13 mouse cellular contexts compared by ENCODE assay signal in the genomic region with DNA sequence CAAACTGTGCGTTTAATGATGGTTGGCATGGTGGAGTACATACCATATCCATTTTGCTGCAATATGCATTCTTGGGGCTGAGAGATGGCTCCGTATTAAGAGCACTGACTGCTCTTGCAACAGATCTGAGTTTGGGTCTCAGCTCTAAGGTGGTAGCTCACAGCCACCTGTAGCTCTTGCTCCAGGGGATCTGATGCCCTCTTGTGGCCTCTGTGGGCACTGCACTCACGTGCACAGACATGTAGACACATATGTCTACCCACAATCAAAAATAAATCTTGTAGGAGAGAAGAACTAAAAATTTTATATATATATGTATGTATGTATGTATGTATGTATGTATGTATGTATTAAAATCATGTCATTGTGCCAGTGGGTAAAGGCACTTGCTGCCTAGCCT.
DNase-seq lines count a peak whose midpoint lies in the region; ATAC-seq and TF ChIP-seq lines count a peak whose summit lies in the region.
"Had no signal": no experiment of that assay in that cellular context is flagged by ENCODE, and none has a peak within 500 bp of the region (broad histone marks: within the 10 kb centered on the region; RNA-seq: fewer than 3 reads in every experiment).

No protein-coding gene starts in this region.

- H3K27ac ChIP-seq in gastrocnemius, adult 2 months, result no peak overlapping the region
- no peak overlapping the region for H3K27ac ChIP-seq in midbrain, postnatal 0 days (ENCODE audit: low read depth, low read length)
- H3K27ac ChIP-seq in midbrain, embryonic 15.5 days, result no peak overlapping the region
- H3K27ac ChIP-seq in embryonic facial prominence, embryonic 10.5 days (replicated peaks), result no peak overlapping the region
- H3K27ac ChIP-seq: forebrain, embryonic 12.5 days; macrophage; neural tube, embryonic 15.5 days; stomach, embryonic 15.5 days had no signal

- no peak overlapping the region for H3K9ac ChIP-seq in midbrain, postnatal 0 days (replicated peaks; ENCODE audit: low read length, poor library complexity, severe bottlenecking)
- no peak overlapping the region for H3K9ac ChIP-seq in midbrain, embryonic 15.5 days
- H3K9ac ChIP-seq: forebrain, embryonic 12.5 days; neural tube, embryonic 15.5 days; stomach, embryonic 15.5 days had no signal

- WGBS in midbrain, postnatal 0 days, result 93% methylated on average over 3 of the region's 3 CpGs
- WGBS in midbrain, embryonic 15.5 days, result 94% methylated on average over 3 of the region's 3 CpGs
- WGBS in embryonic facial prominence, embryonic 10.5 days, result 94% methylated on average over 3 of the region's 3 CpGs

- intact Hi-C loops in gastrocnemius, adult 2 months (cut with DNase I), result loop anchor here (5.0 kb wide), 1 partner anchor 101 kb away; the partner anchor contains the start of gene Foxc2
- intact Hi-C loops in gastrocnemius, postnatal 14 days (cut with DNase I; ENCODE audit: low total_unique reads), result loop anchor here (10.0 kb wide), 1 partner anchor 104 kb away; the partner anchor contains the start of gene Foxc2

- ATAC-seq in midbrain, postnatal 0 days (ENCODE audit: low FRiP score), result no peak
- ATAC-seq in midbrain, embryonic 15.5 days (replicated peaks), result no peak

- H3K4me2 ChIP-seq in midbrain, postnatal 0 days (ENCODE audit: low read depth, low read length, poor library complexity, severe bottlenecking), result no peak overlapping the region
- no peak overlapping the region for H3K4me2 ChIP-seq in midbrain, embryonic 15.5 days
- H3K4me2 ChIP-seq: forebrain, embryonic 12.5 days; neural tube, embryonic 15.5 days; stomach, embryonic 15.5 days had no signal

- no peak overlapping the region for H3K4me3 ChIP-seq in gastrocnemius, adult 2 months
- no peak overlapping the region for H3K4me3 ChIP-seq in midbrain, postnatal 0 days (ENCODE audit: low read depth, low read length)
- no peak overlapping the region for H3K4me3 ChIP-seq in midbrain, embryonic 15.5 days
- no peak overlapping the region for H3K4me3 ChIP-seq in embryonic facial prominence, embryonic 10.5 days
- H3K4me3 ChIP-seq: forebrain, embryonic 12.5 days; neural tube, embryonic 15.5 days; stomach, embryonic 15.5 days had no signal

- H3K27me3 ChIP-seq in midbrain, postnatal 0 days (ENCODE audit: insufficient read depth, low read length), result no peaks in the 10 kb centered on the region
- no peaks in the 10 kb centered on the region; the same call in 1 of the 2 replicates for H3K27me3 ChIP-seq in midbrain, embryonic 15.5 days (replicated peaks)
- H3K27me3 ChIP-seq in embryonic facial prominence, embryonic 10.5 days (replicated peaks; ENCODE audit: low read depth, poor library complexity, severe bottlenecking), result peaks cover 28% of the 10 kb centered on the region

- TF ChIP-seq CTCF in gastrocnemius, adult 2 months (IDR thresholded peaks at IDR 0.05), result peak; percentile 52
- peak; percentile 48 for TF ChIP-seq CTCF in midbrain, postnatal 0 days (IDR thresholded peaks at IDR 0.05)

- no peaks in the 10 kb centered on the region for H3K9me3 ChIP-seq in midbrain, postnatal 0 days (ENCODE audit: low read length)
- H3K9me3 ChIP-seq in midbrain, embryonic 15.5 days, result no peaks in the 10 kb centered on the region
- peaks cover 9% of the 10 kb centered on the region; the same call in 1 of the 2 replicates for H3K9me3 ChIP-seq in embryonic facial prominence, embryonic 10.5 days
- H3K9me3 ChIP-seq: neural tube, embryonic 15.5 days; stomach, embryonic 15.5 days had no signal

- H3K4me1 ChIP-seq in midbrain, postnatal 0 days (ENCODE audit: insufficient read depth, low read length), result no peaks in the 10 kb centered on the region
- no peaks in the 10 kb centered on the region for H3K4me1 ChIP-seq in midbrain, embryonic 15.5 days
- peaks cover 46% of the 10 kb centered on the region for H3K4me1 ChIP-seq in embryonic facial prominence, embryonic 10.5 days
- H3K4me1 ChIP-seq: forebrain, embryonic 12.5 days had no signal

- no peaks in the 10 kb centered on the region for H3K36me3 ChIP-seq in midbrain, postnatal 0 days (ENCODE audit: insufficient read depth, low read length)
- no peaks in the 10 kb centered on the region for H3K36me3 ChIP-seq in midbrain, embryonic 15.5 days (replicated peaks)
- H3K36me3 ChIP-seq in embryonic facial prominence, embryonic 10.5 days (replicated peaks), result no peaks in the 10 kb centered on the region
- H3K36me3 ChIP-seq: forebrain, embryonic 12.5 days; neural tube, embryonic 15.5 days; stomach, embryonic 15.5 days had no signal

- no peak for DNase-seq in gastrocnemius, adult 2 months
- DNase-seq in gastrocnemius, postnatal 14 days, result no peak
- no peak for DNase-seq in midbrain, postnatal 0 days (ENCODE audit: low spot score)
- DNase-seq in embryonic facial prominence, embryonic 10.5 days (ENCODE audit: low spot score), result peak; percentile 52
- DNase-seq in testis, postnatal 14 days (ENCODE audit: low spot score), result peak; percentile 54
- DNase-seq in urinary bladder, postnatal 25 days (ENCODE audit: low spot score), result no peak
- no peak for DNase-seq in adrenal gland, postnatal 25 days
- DNase-seq: cerebellum, adult 8-10 months had no signal

Comparison
In these comparisons a context has a peak if more than half of its experiments do, and no peak if none do; other contexts are left out.
1. DNase-seq: peak in embryonic facial prominence, embryonic 10.5 days (single experiment) and testis, postnatal 14 days (single experiment); none in gastrocnemius, adult 2 months (single experiment), gastrocnemius, postnatal 14 days (single experiment), midbrain, postnatal 0 days (single experiment), urinary bladder, postnatal 25 days (single experiment) and adrenal gland, postnatal 25 days (single experiment).